Mouse (Mus musculus): ENCODE data around the gene Oosp1. TPM values are rescaled to one million over a fixed set of nuclear protein-coding genes. Genes with fewer than 3 reads are reported as not detected.

Gene Oosp1
- polyA plus RNA-seq, 1 experiment from 2014 or later: not detected

DNA sequence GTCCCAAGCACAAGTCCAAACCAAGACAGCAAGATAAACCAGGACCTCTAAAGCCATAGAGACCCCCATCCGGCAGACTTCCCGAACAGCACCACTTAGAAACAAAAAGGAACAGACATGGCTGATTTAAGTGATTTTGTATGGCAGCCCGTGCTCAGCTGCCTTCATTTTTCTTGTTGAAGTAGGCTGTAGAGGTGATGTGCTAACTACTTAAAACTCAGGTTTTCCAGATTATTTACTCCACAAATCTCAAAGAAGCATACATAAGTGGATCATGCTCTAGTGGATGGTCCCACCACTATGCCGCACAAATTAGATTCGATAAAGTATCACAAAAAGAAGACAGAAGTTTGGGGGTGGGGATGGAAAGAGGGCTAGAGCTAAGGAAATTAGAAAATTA lies 30.5 kb downstream of the Oosp1 start, which contains the start of gene Oosp2:
TSS of gene Oosp2 (minus strand) at position 101 of the 400 bp plus-strand sequence.
- H3K9ac ChIP-seq (replicated peaks): no peak within 1 kb of the TSS
- WGBS: 90% methylated on average over 5 of the region's 5 CpGs

DNA sequence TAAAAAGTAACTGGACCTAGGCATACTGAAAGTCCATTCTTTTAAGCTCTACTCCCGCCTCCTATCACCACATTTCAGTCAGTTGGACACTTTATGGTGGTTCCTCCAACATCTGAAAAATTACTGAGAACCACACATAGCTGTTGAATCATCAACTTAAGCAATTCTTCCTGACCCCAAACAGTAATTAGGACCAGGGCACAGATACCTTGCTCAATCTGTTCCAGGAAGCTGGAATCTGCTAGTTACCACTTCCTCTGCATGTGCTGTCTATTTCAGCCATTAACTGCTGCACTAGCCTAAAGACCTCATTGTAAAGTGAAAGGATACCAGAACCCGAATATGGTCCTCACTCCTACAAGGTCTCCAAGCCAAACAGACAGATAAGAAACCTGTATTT lies 31.8 kb downstream of the Oosp1 start:
- Histone ChIP-seq H3K27ac (replicated peaks) (no peak overlapping the region), H3K27me3 (no peaks in the 10 kb centered on the region), H3K9me3 (no peaks in the 10 kb centered on the region), H3K4me3 (no peak overlapping the region), H3K4me1 (no peaks in the 10 kb centered on the region), H3K4me2 (replicated peaks) (no peak overlapping the region), H3K36me3 (no peaks in the 10 kb centered on the region), H3K9ac (replicated peaks) (no peak overlapping the region)
- 77% methylated on average over 2 of the region's 2 CpGs for WGBS
- no peak for ATAC-seq (replicated peaks)

More for the DNA sequence above, 30.5 kb downstream of the Oosp1 start, which contains the start of gene Oosp2:
- H3K4me1 ChIP-seq: no peaks in the 10 kb centered on the region
- no peak within 1 kb of the TSS for H3K4me3 ChIP-seq
- H3K36me3 ChIP-seq: no peaks in the 10 kb centered on the region
- H3K4me2 ChIP-seq (replicated peaks): no peak within 1 kb of the TSS
- H3K27me3 ChIP-seq: no peaks in the 10 kb centered on the region
- no peak within 1 kb of the TSS for H3K27ac ChIP-seq (replicated peaks)
- H3K9me3 ChIP-seq: no peaks in the 10 kb centered on the region
- no peak for ATAC-seq (replicated peaks)

DNA sequence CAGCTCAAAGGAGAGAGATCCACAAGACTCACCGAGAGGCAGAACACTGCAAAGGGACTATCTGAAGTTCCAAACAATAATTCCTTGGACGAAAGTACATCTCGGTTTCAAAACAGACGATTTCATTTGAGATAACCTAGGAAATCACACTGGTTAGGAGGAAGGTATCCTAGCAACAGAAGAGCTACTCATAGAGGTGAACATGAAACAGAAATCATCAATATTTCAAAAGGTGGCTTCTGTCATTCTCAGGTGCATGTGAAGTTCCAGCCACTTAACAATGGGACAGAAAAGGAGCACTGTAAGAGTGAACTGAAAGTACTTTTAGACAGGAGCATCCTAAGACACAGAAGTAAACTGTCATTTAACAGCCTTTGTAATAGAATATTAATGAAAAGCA lies 41.4 kb downstream of the Oosp1 start:
- no peak overlapping the region for H3K4me3 ChIP-seq
- ATAC-seq (replicated peaks): no peak

DNA sequence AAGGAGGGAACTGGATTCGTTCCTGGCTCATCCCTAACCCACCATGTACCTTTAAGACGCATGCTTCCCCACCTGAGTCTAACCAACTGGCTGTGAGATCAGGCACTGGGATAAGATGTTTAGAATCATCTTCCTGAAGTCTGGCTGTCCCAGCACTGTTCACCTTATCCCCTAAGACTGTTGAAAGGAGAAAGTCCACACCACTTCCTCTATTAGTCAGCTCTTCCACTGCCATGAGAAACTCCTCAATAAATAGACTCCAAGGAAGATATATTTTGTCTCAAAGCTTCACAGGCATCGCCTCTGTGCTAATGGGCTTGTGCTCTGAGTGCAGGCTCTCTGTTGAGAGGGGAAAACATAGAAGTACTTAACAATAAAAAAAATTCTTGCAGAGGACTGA lies 44.8 kb downstream of the Oosp1 start:
- WGBS: 85% methylated on average over 3 of the region's 3 CpGs
- H3K27ac ChIP-seq (replicated peaks): no peak overlapping the region
- no peaks in the 10 kb centered on the region for H3K36me3 ChIP-seq
- no peak overlapping the region for H3K4me3 ChIP-seq
- no peak for ATAC-seq (replicated peaks)
- H3K4me1 ChIP-seq: no peaks in the 10 kb centered on the region
- H3K4me2 ChIP-seq (replicated peaks): no peak overlapping the region
- no peaks in the 10 kb centered on the region for H3K27me3 ChIP-seq
- H3K9me3 ChIP-seq: no peaks in the 10 kb centered on the region
- H3K9ac ChIP-seq (replicated peaks): no peak overlapping the region

More for the DNA sequence above, 41.4 kb downstream of the Oosp1 start:
- no peaks in the 10 kb centered on the region for H3K36me3 ChIP-seq
- no peak overlapping the region for H3K9ac ChIP-seq (replicated peaks)
- H3K4me1 ChIP-seq: no peaks in the 10 kb centered on the region
- H3K4me2 ChIP-seq (replicated peaks): no peak overlapping the region
- H3K9me3 ChIP-seq: no peaks in the 10 kb centered on the region
- WGBS: 86% methylated on average over 4 of the region's 4 CpGs
- H3K27ac ChIP-seq (replicated peaks): no peak overlapping the region
- H3K27me3 ChIP-seq: no peaks in the 10 kb centered on the region

DNA sequence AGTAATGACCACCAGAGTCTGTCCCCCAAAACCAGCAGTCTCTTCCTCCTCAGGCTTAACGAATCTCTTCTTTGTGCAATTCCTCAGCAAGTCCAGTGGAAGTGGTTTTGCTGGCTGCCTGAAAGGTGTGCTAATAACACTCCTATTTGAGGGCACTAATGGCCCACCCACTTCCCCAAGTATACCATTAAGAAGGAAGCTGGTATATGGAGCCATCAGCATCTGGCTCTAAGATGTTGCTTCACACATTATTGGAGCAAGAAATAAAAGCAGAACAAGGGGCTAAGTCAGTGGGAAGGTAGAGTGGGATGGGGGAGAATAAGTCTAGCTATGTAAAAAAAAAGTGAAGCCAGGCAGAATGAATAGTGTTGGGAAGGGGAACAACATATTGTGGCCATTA lies 50.2 kb downstream of the Oosp1 start, which contains the start of gene Ms4a3:
TSS of gene Ms4a3 (minus strand) at position 120 of the 400 bp plus-strand sequence.
- Histone ChIP-seq H3K4me3 (no peak within 1 kb of the TSS), H3K4me2 (replicated peaks) (no peak within 1 kb of the TSS), H3K9me3 (no peaks in the 10 kb centered on the region), H3K9ac (replicated peaks) (no peak within 1 kb of the TSS), H3K27ac (replicated peaks) (no peak within 1 kb of the TSS), H3K4me1 (no peaks in the 10 kb centered on the region), H3K27me3 (no peaks in the 10 kb centered on the region), H3K36me3 (no peaks in the 10 kb centered on the region)
- no peak for ATAC-seq (replicated peaks)
- WGBS: 59% methylated on average over 1 of the region's 1 CpGs

DNA sequence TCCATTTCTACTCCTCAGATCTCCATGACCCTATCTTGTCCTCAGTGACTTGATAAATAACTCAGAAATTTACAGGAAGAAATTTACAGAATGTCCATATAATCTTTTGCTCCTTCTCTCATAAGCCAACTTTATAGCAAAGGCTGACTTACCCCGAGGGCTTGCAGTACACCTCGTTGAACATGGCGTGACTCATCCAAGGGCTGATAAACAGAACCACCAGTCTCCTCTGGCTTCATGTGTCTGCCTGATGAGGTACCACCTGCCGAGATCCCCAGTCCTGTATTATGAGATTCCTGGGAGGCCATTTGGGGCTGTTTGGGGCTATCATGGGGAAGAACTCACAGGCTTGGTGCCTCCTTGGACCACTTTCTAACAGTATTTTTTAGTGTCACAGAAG lies 51.9 kb downstream of the Oosp1 start:
- Histone ChIP-seq H3K4me2 (replicated peaks) (no peak overlapping the region), H3K27ac (replicated peaks) (no peak overlapping the region), H3K4me1 (no peaks in the 10 kb centered on the region), H3K9ac (replicated peaks) (no peak overlapping the region), H3K27me3 (no peaks in the 10 kb centered on the region), H3K9me3 (no peaks in the 10 kb centered on the region), H3K4me3 (no peak overlapping the region), H3K36me3 (no peaks in the 10 kb centered on the region)
- 85% methylated on average over 4 of the region's 4 CpGs for WGBS
- no peak for ATAC-seq (replicated peaks)

DNA sequence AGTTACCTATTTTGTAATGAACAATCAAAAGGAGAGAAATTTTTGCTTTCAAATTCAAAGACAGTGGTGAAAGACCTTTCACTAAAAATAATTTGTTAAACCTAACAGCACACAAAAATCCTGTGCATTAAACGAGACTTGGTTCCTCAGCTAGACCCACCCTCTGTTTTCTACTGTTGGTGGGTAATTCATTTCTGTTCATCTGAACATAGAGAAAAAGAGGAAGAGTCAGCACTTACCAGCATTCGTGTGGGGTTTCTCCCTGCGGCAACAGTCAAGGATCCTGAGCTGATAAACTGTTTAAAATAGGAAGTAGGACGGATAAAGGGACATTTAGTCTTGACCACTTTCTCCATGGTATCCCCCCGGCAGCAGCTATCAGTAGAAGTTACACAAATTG lies 55.4 kb downstream of the Oosp1 start:
- no peak overlapping the region for H3K27ac ChIP-seq (replicated peaks)
- H3K4me1 ChIP-seq: no peaks in the 10 kb centered on the region
- ATAC-seq (replicated peaks): no peak
- no peak overlapping the region for H3K4me3 ChIP-seq
- 84% methylated on average over 5 of the region's 5 CpGs for WGBS
- no peak overlapping the region for H3K4me2 ChIP-seq (replicated peaks)
- H3K36me3 ChIP-seq: no peaks in the 10 kb centered on the region
- no peaks in the 10 kb centered on the region for H3K9me3 ChIP-seq
- H3K27me3 ChIP-seq: no peaks in the 10 kb centered on the region
- no peak overlapping the region for H3K9ac ChIP-seq (replicated peaks)

DNA sequence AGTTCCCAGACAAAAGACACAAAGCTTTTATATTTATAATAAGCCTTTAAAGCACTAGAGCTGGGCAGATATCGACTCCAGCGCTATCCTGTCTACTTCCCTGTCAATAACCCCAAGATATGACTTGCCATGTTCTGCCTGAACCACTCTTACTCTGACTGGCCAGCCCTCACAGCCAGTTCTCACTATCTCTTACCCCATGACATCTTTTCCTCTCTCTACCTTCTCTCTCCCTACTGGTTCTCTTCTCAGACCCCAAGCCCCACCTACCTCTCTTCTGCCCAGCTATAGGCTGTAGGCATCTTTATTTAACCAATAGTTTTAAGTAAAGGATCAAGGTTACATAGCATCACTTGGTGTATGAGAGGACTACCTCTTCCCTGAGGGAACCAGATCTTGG lies 56.6 kb downstream of the Oosp1 start:
- Histone ChIP-seq H3K27me3 (no peaks in the 10 kb centered on the region), H3K36me3 (no peaks in the 10 kb centered on the region), H3K4me1 (no peaks in the 10 kb centered on the region), H3K9me3 (no peaks in the 10 kb centered on the region), H3K4me3 (no peak overlapping the region), H3K4me2 (replicated peaks) (no peak overlapping the region), H3K27ac (replicated peaks) (no peak overlapping the region), H3K9ac (replicated peaks) (no peak overlapping the region)
- 71% methylated on average over 2 of the region's 2 CpGs for WGBS
- ATAC-seq (replicated peaks): no peak

DNA sequence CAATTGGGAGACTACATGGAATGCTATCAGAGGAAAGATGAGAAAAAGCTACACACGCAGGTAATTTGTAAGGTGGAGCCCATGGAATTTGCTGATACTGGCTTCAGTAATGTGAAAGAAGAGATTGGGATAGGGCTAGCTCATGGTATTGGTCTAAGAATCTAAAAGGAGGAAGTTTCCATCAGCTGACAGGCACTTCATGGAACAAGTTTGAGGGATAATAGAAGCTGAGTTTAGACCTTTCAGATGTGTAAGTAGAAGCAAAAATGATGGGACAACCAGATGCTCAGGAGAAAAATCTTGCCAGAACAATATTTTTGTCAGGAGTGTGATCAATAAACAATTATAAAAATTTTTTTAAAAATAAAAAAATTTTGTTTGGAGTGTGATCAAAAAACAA lies 57.2 kb downstream of the Oosp1 start:
- no peak overlapping the region for H3K4me3 ChIP-seq
- H3K27me3 ChIP-seq: no peaks in the 10 kb centered on the region
- H3K9ac ChIP-seq (replicated peaks): no peak overlapping the region
- H3K9me3 ChIP-seq: no peaks in the 10 kb centered on the region
- no peak overlapping the region for H3K4me2 ChIP-seq (replicated peaks)
- no peak overlapping the region for H3K27ac ChIP-seq (replicated peaks)
- H3K36me3 ChIP-seq: no peaks in the 10 kb centered on the region
- ATAC-seq (replicated peaks): no peak
- no peaks in the 10 kb centered on the region for H3K4me1 ChIP-seq
- WGBS: 96% methylated on average over 1 of the region's 1 CpGs

DNA sequence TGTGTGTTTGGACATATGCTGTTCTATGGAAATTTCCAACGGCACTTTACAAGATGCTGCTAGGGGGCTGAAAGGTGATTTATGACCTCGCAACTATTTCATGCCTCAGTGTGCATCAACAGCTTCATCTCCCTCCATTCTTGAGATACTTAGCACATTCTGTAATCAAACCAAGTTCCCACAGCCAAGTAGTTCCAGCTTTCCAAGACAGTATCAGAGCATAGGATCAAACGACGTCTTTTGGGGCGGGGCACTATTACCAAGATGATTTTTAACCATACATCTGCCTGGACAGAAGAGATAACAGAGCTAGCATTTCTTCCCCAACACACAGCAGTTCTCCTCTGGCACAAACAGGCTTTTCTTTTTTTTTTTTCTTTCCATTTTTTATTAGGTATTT lies 65.7 kb downstream of the Oosp1 start:
- no peak overlapping the region for H3K9ac ChIP-seq (replicated peaks)
- H3K4me1 ChIP-seq: no peaks in the 10 kb centered on the region
- no peak overlapping the region for H3K4me2 ChIP-seq (replicated peaks)
- no peaks in the 10 kb centered on the region for H3K27me3 ChIP-seq
- 81% methylated on average over 5 of the region's 5 CpGs for WGBS
- no peaks in the 10 kb centered on the region for H3K36me3 ChIP-seq
- ATAC-seq (replicated peaks): no peak
- no peaks in the 10 kb centered on the region for H3K9me3 ChIP-seq
- H3K27ac ChIP-seq (replicated peaks): no peak overlapping the region
- no peak overlapping the region for H3K4me3 ChIP-seq

DNA sequence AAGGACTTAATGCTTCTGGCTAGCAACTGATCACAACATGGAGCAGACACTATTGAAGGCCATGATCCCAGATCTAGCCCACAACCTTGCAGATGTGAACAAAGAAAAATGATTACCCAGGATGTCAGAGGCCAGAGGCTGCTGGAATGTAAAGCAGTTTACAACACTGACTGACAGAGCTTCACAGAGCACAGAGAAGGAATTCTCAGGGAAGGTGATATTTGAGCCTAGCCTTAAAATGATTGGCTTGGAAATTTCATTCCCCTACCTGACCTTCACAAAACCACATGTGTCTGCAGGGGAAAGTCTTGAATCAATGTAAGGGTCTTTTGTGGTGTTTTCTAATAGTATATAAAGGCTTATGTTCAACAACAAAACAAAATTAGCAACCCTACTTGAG lies 66.2 kb downstream of the Oosp1 start:
- ATAC-seq (replicated peaks): no peak
- Histone ChIP-seq H3K9me3 (no peaks in the 10 kb centered on the region), H3K36me3 (no peaks in the 10 kb centered on the region), H3K27me3 (no peaks in the 10 kb centered on the region), H3K4me2 (replicated peaks) (no peak overlapping the region), H3K4me1 (no peaks in the 10 kb centered on the region), H3K4me3 (no peak overlapping the region), H3K27ac (replicated peaks) (no peak overlapping the region), H3K9ac (replicated peaks) (no peak overlapping the region)

DNA sequence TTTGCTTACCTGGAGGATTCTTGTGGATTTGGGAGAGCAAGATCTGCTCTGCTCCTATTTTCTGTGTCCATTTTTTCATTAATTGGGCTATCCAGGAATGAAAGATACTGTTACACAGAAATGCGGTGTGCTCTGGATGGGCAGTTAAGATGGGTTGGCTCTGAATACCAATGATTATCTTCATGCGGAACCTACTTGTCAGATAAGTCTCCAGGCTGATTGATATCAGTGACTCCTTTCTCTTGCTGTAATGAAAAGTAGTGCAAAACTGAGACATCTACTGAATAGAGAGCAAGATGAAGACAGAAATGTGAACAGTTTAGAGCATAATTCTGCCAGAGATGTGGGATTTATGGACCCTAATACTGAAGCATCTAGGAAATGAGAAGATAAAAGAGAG lies 67.4 kb downstream of the Oosp1 start, which contains the start of gene Ms4a2:
TSS of gene Ms4a2 (minus strand) at position 169 of the 400 bp plus-strand sequence.
- no peak within 1 kb of the TSS for H3K27ac ChIP-seq (replicated peaks)
- no peak within 1 kb of the TSS for H3K4me3 ChIP-seq
- no peak within 1 kb of the TSS for H3K9ac ChIP-seq (replicated peaks)
- no peak within 1 kb of the TSS for H3K4me2 ChIP-seq (replicated peaks)
- H3K9me3 ChIP-seq: no peaks in the 10 kb centered on the region
- H3K36me3 ChIP-seq: no peaks in the 10 kb centered on the region
- H3K27me3 ChIP-seq: no peaks in the 10 kb centered on the region
- H3K4me1 ChIP-seq: no peaks in the 10 kb centered on the region
- no peak for ATAC-seq (replicated peaks)
- 90% methylated on average over 2 of the region's 2 CpGs for WGBS

DNA sequence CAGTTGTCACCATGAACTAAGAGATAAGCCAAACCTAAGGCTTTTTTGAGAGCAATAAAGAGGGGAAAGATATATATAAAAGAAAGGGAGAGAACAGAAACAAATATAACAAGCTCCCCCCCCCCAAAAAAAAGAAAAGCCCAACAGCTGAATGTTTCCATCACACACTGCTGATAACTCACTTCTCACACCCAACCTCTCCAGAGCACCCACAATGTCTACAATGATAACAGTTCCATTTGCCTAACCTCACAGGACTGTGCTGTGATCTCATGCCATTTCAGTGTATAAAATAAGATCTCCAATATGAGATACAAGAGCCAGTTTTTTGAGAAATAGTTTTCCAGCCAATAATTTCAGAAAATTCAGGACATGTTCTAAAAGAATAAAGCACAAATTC lies 73.0 kb downstream of the Oosp1 start:
- no peak overlapping the region for H3K27ac ChIP-seq (replicated peaks)
- H3K36me3 ChIP-seq: no peaks in the 10 kb centered on the region
- no peak overlapping the region for H3K4me3 ChIP-seq
- H3K4me2 ChIP-seq (replicated peaks): no peak overlapping the region
- no peak for ATAC-seq (replicated peaks)
- H3K4me1 ChIP-seq: no peaks in the 10 kb centered on the region
- H3K9ac ChIP-seq (replicated peaks): no peak overlapping the region
- no peaks in the 10 kb centered on the region for H3K9me3 ChIP-seq
- H3K27me3 ChIP-seq: no peaks in the 10 kb centered on the region
